Mouse (Mus musculus) heart, postnatal 36 days (tissue): ENCODE measurements around the gene Vps36. TPM values are rescaled to one million over a fixed set of nuclear protein-coding genes. Genes with fewer than 3 reads are reported as not detected.

Source experiments
- DNase-seq, 2 experiments: peaks; one replicate each; pipeline ENCODE4 v3.0.0; 2021 to 2022
- intact Hi-C: fragments of 180-260 bp; cut with DNase I; formaldehyde crosslinking; loops from one replicate; pipeline ENCODE4 v1.15.1; 2025
- total RNA-seq, 2 experiments: library from RNA; stranded (reverse); gene quantifications; 2 replicates each; pipeline ENCODE4 v1.2.3; 2021

Vps36 gene
- total RNA-seq, 2 experiments from 2014 or later = 23.7 to 31.2 TPM

GRCm38 (mm10) chr8:22199481-22199880 lies 6.9 kb downstream of the Vps36 start:
- no peak for DNase-seq
- intact Hi-C loops = loop anchor here (10.0 kb wide), 1 partner anchor 105 kb away; no protein-coding TSS in a partner anchor

- DNase-seq = no peak
These were observed 14.9 kb downstream of the Vps36 start for GRCm38 (mm10) chr8:22207535-22207934.

GRCm38 (mm10) chr8:22209012-22209411 lies 16.4 kb downstream of the Vps36 start:
- DNase-seq = peak in 1 of 2 experiments; percentile 20
- intact Hi-C loops = no loop called here

More at GRCm38 (mm10) chr8:22207535-22207934, 14.9 kb downstream of the Vps36 start:
- intact Hi-C loops = no loop called here

DNA sequence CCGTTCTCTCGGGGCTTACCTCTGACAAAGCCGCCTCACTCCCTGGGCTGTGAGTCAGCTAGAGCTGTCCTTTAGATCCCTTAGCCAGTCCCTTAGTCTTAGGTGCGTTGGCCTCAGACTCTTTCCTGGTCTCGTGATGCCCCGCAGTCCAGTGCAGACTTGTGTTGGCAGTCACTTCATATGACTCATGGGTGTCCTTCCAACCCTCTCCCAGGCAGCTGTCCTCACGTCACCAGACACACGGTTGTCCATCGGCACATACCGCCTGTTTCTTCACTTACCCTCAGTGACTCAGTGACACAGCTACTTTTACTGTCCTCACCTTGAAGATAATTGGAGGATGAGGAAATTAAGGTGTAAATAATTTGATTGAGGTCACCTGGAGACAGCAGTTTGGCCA lies 22.2 kb downstream of the Vps36 start:
- intact Hi-C loops = no loop called here
- DNase-seq = peak in 1 of 2 experiments; percentile 19

DNA sequence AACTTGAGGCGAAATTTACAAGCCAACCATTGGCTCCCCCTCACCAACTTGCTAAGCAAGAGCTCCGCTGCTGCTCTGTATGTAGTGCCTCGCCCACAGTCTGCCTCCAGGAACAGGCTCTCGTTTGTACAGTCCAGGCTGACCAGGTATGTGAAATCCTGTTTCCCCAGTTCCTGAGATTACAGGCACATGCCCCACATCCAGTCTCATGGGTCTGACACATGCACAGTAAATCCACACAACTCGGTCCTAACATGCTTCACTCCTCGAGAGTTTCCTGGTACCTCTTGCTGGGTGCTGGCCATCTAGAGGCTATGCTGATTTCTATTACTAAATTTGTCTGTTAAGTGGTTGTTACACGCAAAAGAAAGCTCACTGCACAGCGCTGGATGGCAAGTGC lies 33.8 kb downstream of the Vps36 start:
- DNase-seq = no peak
- intact Hi-C loops = loop anchor here (2.0 kb wide), 1 partner anchor 34 kb away; the partner anchor contains the start of gene Vps36

DNA sequence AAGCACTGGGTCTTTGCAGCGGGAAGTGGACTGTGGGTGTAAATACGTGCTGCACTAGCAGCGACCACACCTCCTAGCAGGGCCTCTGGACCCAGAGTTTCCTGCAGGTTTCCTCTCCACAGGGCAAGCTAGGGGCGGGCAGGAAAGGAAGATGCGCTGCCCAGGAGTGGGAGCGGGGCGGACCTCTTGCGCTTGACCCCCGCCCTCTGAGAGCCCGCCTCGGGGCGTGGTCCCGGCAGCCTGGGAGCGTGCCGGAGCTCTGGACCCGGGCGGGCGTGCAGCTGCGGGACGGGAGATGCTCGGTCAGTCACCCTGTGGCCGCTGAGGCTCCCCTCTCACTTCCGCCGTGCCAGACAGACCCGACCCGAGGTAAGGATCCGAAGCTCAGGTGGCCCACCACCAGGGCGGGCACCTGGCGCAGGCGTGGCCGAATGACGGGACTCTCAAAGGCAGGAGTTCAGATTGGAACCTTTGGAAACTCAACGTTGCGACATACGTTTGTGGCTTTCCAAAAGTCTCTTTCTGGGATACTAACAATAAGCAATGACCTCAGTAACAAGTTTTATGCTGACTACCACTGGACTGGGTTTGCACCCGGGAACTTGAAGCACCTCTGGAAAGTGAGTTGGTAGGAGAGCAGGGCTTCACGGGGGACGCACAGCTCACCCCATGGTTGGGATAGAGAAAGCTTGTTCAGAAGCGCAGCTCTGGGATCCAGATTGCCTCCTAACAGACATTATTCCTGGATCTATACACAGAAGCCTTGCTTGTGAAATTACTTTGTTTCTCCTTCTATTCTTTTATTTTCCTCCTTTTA lies 34.7 kb downstream of the Vps36 start, which contains the start of gene Thsd1:
Thsd1 (plus strand) TSS at position 253 of the 817 bp plus-strand sequence.
- intact Hi-C loops = loop anchor here (1.0 to 2.0 kb wide), 3 partner anchors 19 to 34 kb away; partner anchors contain the start of gene Vps36
- peak; percentile 73 to 75 for DNase-seq

DNA sequence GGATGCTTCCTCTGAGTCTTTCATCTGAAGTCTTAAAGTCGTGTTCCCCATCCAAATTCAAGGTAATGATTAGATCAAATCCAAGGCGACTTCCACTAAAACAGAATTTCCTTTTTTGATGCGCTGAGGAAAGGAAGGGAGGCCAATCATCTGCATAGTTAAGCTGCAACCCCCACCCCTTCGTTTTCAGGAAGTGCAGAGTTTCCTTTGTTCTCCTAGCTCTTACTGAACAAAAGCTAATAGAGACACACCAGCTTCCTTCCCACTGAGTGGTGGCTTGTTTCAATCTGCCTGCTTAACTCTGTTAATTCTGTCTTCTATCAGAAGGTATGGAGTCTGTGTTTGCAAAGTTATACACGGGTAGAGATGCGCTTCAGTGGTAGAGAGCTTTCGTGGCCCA lies 36.0 kb downstream of the Vps36 start:
- intact Hi-C loops = no loop called here
- DNase-seq = peak; percentile 6 to 35

DNA sequence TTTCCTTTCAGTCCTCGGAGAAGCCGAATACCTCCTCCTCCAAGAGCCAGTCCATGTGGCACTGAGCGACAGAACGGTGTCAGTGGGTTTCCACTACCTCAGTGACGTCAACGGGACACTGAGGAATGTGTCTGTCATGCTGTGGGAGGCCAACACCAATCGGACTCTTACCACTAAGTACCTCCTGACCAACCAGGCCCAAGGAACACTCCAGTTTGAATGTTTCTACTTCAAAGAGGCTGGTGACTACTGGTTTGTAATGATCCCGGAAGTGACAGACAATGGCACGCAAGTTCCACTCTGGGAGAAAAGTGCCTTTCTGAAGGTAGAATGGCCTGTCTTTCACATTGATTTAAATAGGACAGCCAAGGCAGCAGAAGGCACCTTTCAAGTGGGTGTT lies 50.4 kb downstream of the Vps36 start:
- intact Hi-C loops = no loop called here
- no peak for DNase-seq

DNA sequence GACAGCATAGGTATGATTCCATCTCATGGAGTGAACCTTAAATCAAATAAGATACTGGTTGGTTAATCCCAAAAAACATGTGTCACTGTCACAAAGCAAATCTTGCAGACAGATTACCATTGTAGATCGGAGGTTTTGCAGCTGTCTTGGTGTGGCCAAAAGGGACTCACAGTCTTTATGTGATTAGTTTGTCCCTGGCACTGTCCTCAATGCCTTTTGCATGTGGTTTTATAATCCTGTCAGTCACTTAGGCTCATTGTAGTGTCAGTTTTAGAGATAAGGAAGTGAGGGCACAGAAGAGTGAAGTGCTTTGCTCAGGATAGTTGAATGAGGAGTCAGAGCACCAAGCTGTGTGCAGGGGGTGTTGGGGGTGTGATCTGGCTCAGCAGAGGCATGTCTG lies 53.1 kb downstream of the Vps36 start:
- intact Hi-C loops = no loop called here
- DNase-seq = no peak

- DNase-seq = no peak
- intact Hi-C loops = no loop called here
These were observed 55.3 kb downstream of the Vps36 start for GRCm38 (mm10) chr8:22247956-22248355.

DNA sequence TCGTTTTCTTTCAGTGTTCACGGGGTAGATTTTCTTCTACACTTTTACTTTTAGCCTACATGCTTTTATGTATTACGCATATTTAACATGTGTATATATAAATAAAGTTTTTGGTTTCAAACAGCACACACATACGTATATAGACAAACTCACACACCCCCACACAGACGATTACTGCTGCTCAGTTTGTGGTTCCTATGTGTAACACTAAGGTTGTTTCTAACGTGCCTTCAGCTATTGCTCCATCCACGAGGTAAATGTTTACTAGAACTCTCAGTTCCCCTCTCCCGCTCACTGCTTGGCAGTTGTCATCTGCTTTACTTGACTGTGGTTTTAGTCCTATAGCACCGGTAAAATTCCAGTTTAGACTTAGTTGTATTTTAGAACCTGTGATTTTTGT lies 56.5 kb downstream of the Vps36 start:
- intact Hi-C loops = no loop called here
- DNase-seq = no peak

- intact Hi-C loops = no loop called here
- DNase-seq = peak; percentile 26 to 36
These were observed 66.4 kb downstream of the Vps36 start for GRCm38 (mm10) chr8:22258946-22259450.

GRCm38 (mm10) chr8:22259531-22259930 lies 66.9 kb downstream of the Vps36 start:
- intact Hi-C loops = no loop called here
- no peak for DNase-seq

DNA sequence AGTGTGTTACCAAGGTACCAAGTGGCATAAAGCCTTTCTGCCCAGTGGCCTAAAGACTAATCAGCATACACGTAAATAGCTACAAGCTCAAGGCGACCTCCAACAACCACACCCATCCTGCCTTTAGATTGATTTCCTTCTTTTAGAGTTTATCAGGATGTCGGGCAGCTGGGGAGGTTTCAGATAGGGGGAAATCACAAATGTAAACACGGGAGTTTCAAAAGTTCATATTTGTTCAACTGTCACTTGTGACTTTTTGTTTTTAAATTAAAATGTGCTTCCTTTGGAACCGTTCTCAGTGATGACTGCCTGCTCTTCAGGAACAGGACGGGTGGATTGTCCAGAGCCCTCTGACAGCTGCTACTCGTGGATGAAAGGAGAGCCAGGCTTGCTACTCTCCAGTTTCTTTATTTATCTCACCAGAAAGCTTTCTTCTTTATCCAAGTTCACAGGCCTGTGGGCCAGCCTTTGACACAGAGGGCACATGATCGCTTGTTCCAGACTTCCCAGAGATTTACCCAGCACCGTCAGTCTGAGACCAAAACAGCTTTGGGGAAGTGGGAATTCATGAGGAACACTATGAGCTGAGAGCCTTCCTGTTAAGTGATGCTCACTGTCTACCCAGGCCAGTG lies 67.6 kb downstream of the Vps36 start:
- intact Hi-C loops = loop anchor here (1.0 to 2.0 kb wide), 2 partner anchors 33 to 67 kb away; partner anchors contain the start of genes Thsd1 and Vps36
- DNase-seq = peak; percentile 27 to 29

GRCm38 (mm10) chr8:22262267-22262666 lies 69.7 kb downstream of the Vps36 start:
- peak; percentile 30 to 44 for DNase-seq
- intact Hi-C loops = no loop called here

DNA sequence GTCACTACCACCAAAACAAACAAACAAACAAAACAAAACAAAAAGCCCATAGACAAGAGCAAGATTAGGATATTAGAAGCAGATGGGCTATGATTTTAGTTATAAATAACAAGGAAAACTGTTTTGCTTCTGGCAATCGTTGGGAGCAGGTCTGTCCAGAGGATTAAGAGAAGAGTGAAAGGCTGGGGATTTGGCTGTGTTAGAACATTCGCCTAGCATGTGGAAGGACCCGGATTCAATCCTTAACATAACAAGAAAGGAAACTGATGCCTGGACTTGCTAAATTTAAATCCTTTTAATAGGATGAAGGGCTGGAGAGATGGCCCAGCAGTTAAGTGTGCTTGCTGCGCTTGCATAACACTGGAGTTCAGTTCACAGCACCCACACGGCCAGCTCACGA lies 71.7 kb downstream of the Vps36 start:
- DNase-seq = no peak
- intact Hi-C loops = no loop called here

- intact Hi-C loops = no loop called here
- DNase-seq = no peak
These were observed 72.2 kb downstream of the Vps36 start for GRCm38 (mm10) chr8:22264787-22265186.

DNA sequence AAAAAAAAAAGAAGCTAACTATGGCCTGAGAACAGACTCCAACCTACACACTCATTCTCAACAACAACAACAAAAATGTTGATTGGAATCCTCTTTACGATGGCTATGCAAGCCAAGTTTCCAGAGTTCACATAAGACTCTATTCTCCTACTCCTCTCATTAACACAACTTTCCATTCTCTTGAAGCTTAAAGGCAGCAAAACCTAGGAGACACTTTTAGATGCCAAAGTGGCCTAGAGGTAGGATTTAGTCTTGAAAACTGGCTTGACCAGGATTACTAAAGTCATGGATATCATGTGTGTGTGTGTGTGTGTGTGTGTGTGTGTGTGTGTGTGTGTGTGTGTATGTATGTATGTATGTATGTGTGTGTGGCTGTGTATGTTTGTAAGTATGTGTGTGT lies 72.6 kb downstream of the Vps36 start:
- DNase-seq = no peak
- intact Hi-C loops = no loop called here

GRCm38 (mm10) chr8:22266809-22267208 lies 74.2 kb downstream of the Vps36 start:
- intact Hi-C loops = no loop called here
- DNase-seq = no peak
